Mouse (Mus musculus): ENCODE measurements at regions not wholly inside any gene's neighbourhood (a gene's known extent, or its start where the extent isn't known, plus 50 kb on each side); places are given as distances from the start of the nearest gene placed in this dataset.
A peak's percentile ranks its signal among the peaks of the same experiment; 100 is the strongest.
"Not testable (repeated sequence)": the region's sequence is repeated elsewhere in the genome, so short reads cannot be mapped to it uniquely, and the experiment has no call there.

DNA sequence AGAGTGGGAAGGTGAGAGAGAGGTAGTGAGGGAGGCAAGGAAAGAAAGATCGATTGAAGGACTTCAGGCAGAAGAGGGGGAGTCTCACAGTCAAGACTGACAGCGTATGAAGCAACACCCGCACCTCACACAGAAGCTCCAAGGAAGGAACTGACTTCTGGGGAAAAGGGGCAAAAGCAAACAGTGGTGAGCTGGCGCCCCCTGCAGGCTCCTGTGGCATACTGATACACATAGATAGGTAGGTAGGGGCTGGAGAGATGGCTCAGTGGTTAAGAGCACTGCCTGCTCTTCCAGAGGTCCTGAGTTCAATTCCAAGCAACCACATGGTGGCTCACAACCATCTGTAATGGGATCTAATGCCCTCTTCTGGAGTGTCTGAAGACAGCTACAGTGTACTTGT lies 183.0 kb downstream of the Prdm2 start:
- H3K4me2 ChIP-seq (ENCODE audit: low read length); H3K9ac ChIP-seq (replicated peaks; ENCODE audit: low read length); H3K27ac ChIP-seq (replicated peaks; ENCODE audit: low read depth, low read length); H3K9me3 ChIP-seq (ENCODE audit: control insufficient read depth, low read length); DNase-seq; H3K4me3 ChIP-seq (replicated peaks; ENCODE audit: low read depth, low read length); H3K4me1 ChIP-seq (ENCODE audit: control insufficient read depth, insufficient read depth, low read length); ATAC-seq (ENCODE audit: low FRiP score, low TSS enrichment); H3K36me3 ChIP-seq (ENCODE audit: control insufficient read depth, insufficient read depth, low read length); H3K27me3 ChIP-seq (ENCODE audit: control insufficient read depth, insufficient read depth, low read length): not testable (repeated sequence)
- 75% methylated on average over 4 of the region's 4 CpGs for WGBS

DNA sequence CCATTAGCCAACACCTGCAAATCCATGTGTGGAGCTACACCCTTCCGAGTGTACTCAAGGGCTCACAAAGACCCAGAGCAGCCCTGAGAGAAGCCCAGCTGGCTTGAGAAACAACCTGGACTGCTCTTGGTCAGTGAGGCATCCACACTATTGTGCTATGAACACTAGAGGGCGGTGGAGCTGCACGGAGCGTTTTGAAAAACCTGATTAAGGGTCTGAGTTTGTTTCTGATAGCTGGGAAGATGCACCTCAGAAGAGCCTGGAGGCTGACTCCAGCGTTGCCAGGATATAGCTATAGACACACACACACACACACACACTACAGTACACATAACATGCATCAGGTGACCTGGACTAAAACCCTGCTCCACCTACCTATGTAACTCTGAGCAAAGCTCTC lies 185.5 kb downstream of the Prdm2 start:
- DNase-seq (peak; percentile 93), ATAC-seq (ENCODE audit: low FRiP score, low TSS enrichment) (peak; percentile 53)
- H3K9ac ChIP-seq (replicated peaks; ENCODE audit: low read length) = no peak overlapping the region
- no peak overlapping the region for H3K4me2 ChIP-seq (ENCODE audit: low read length)
- H3K4me3 ChIP-seq (replicated peaks; ENCODE audit: low read depth, low read length) = no peak overlapping the region
- no peaks in the 10 kb centered on the region for H3K36me3 ChIP-seq (ENCODE audit: control insufficient read depth, insufficient read depth, low read length)
- no peaks in the 10 kb centered on the region for H3K27me3 ChIP-seq (ENCODE audit: control insufficient read depth, insufficient read depth, low read length)
- H3K4me1 ChIP-seq (ENCODE audit: control insufficient read depth, insufficient read depth, low read length) = no peaks in the 10 kb centered on the region
- WGBS = 8% methylated on average over 5 of the region's 5 CpGs
- H3K27ac ChIP-seq (replicated peaks; ENCODE audit: low read depth, low read length) = no peak overlapping the region
- H3K9me3 ChIP-seq (ENCODE audit: control insufficient read depth, low read length) = no peaks in the 10 kb centered on the region

DNA sequence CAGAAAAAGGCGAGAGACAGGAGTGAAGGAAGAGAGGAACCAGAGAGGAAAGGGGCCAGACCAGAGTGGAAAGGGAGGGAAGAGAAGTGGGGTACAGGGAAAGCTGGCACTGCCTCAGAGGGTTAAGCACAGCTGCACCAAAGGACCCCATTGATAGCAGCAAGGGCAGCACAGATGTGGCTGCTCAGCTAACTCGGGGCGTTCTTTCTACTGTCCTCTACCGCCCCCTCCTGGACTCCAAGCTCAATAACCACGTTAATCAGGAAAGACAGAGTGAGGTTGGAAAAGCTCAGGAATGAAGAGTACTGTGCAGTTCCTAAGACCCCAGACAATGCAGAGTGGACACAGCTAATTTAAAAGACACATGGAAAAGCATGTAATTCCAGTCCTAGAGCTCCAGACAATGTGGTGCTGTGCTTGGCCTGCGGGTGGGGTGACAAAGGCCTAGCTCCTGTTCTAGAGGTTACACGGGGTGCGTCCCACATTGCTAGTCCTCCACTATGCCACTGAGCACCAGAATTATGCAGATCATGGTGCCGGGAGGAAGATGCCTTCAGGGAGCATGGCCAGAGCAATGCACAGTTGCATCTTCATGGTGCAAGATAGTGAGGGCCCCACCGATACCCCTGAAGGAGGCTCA lies 191.4 kb downstream of the Prdm2 start:
- Histone ChIP-seq H3K4me2 (ENCODE audit: low read length) (no peak overlapping the region), H3K36me3 (ENCODE audit: control insufficient read depth, insufficient read depth, low read length) (no peaks in the 10 kb centered on the region), H3K4me3 (replicated peaks; ENCODE audit: low read depth, low read length) (no peak overlapping the region), H3K9ac (replicated peaks; ENCODE audit: low read length) (no peak overlapping the region), H3K9me3 (ENCODE audit: control insufficient read depth, low read length) (no peaks in the 10 kb centered on the region), H3K27ac (replicated peaks; ENCODE audit: low read depth, low read length) (no peak overlapping the region), H3K4me1 (ENCODE audit: control insufficient read depth, insufficient read depth, low read length) (peaks cover 6% of the 10 kb centered on the region; the same call in 1 of the 2 replicates), H3K27me3 (ENCODE audit: control insufficient read depth, insufficient read depth, low read length) (no peaks in the 10 kb centered on the region)
- DNase-seq (peak; percentile 93), ATAC-seq (ENCODE audit: low FRiP score, low TSS enrichment) (peak; percentile 74; the same call in 1 of the 2 replicates)
- WGBS = 41% methylated on average over 10 of the region's 10 CpGs

DNA sequence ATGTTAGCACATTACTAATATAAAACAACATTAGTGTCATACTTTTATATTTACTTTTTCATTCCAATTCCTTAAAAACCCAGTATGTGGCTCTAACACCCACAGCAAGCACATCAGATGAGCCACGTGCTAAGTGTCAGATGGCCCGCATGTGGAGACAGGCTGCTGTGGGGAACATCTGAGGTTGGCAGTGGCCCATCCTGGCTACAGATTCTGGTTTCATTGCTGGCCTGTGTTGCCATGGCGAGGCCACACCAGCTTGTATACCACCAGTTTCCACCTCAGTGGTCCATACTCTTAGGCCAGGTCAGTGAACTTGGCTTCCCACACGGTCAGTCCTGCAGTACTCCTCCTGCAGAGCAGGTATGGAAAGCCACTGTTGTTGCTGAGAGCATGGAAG lies 192.1 kb downstream of the Prdm2 start:
- H3K27ac ChIP-seq (replicated peaks; ENCODE audit: low read depth, low read length) = no peak overlapping the region
- H3K9me3 ChIP-seq (ENCODE audit: control insufficient read depth, low read length) = no peaks in the 10 kb centered on the region
- DNase-seq (no peak), ATAC-seq (ENCODE audit: low FRiP score, low TSS enrichment) (no peak)
- no peak overlapping the region for H3K4me3 ChIP-seq (replicated peaks; ENCODE audit: low read depth, low read length)
- H3K36me3 ChIP-seq (ENCODE audit: control insufficient read depth, insufficient read depth, low read length) = no peaks in the 10 kb centered on the region
- WGBS = 74% methylated on average over 4 of the region's 4 CpGs
- peaks cover 6% of the 10 kb centered on the region; the same call in 1 of the 2 replicates for H3K4me1 ChIP-seq (ENCODE audit: control insufficient read depth, insufficient read depth, low read length)
- no peak overlapping the region for H3K4me2 ChIP-seq (ENCODE audit: low read length)
- H3K27me3 ChIP-seq (ENCODE audit: control insufficient read depth, insufficient read depth, low read length) = no peaks in the 10 kb centered on the region
- no peak overlapping the region for H3K9ac ChIP-seq (replicated peaks; ENCODE audit: low read length)

DNA sequence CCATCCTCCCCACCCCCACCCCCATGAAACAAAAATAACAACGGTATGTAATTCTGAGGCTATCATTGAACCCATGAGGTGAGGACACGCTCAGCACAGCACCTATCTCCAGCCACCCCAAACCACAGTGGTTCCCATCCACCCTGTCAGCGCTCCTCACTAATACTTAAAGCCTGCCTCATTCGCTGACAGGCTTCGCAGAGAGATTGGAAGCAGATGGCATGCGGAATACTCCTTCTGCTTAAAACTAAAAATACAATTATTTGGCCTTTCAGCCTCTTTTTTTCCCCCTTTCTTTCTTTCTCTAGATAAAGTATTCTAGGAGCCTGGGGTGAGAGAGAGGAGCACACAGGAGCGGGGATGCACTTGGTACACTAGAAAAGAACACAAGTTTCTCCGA lies 199.9 kb downstream of the Prdm2 start:
- Histone ChIP-seq H3K27ac (replicated peaks; ENCODE audit: low read depth, low read length) (no peak overlapping the region), H3K4me3 (replicated peaks; ENCODE audit: low read depth, low read length) (no peak overlapping the region), H3K9me3 (ENCODE audit: control insufficient read depth, low read length) (no peaks in the 10 kb centered on the region), H3K27me3 (ENCODE audit: control insufficient read depth, insufficient read depth, low read length) (no peaks in the 10 kb centered on the region), H3K9ac (replicated peaks; ENCODE audit: low read length) (no peak overlapping the region), H3K4me1 (ENCODE audit: control insufficient read depth, insufficient read depth, low read length) (peaks cover 4% of the 10 kb centered on the region; the same call in 1 of the 2 replicates), H3K36me3 (ENCODE audit: control insufficient read depth, insufficient read depth, low read length) (no peaks in the 10 kb centered on the region), H3K4me2 (ENCODE audit: low read length) (no peak overlapping the region)
- WGBS = 91% methylated on average over 8 of the region's 8 CpGs
- no peak for DNase-seq
- ATAC-seq (ENCODE audit: low FRiP score, low TSS enrichment) = no peak

DNA sequence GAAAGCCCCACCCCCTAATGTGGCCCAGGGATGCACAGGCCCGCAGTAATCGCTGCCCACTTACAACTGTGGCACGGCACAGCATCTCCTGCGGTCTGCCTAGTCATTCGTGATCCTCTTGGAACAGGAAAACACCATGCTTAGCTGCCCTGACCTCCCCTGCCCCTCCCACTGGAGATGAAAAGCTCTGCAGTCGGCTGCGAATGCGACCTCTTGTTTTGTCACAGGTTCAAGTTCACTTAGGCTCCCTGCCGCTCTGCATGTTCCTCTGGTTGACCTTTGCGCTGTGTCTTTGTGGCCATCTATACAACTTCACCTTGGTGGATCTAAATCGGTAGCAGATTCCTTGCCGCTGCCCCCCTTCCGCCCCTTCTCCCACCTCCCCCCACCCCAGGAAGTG lies 210.8 kb downstream of the Prdm2 start:
- Histone ChIP-seq H3K4me3 (replicated peaks; ENCODE audit: low read depth, low read length) (no peak overlapping the region), H3K27me3 (ENCODE audit: control insufficient read depth, insufficient read depth, low read length) (no peaks in the 10 kb centered on the region), H3K36me3 (ENCODE audit: control insufficient read depth, insufficient read depth, low read length) (no peaks in the 10 kb centered on the region), H3K4me1 (ENCODE audit: control insufficient read depth, insufficient read depth, low read length) (no peaks in the 10 kb centered on the region), H3K9ac (replicated peaks; ENCODE audit: low read length) (no peak overlapping the region), H3K9me3 (ENCODE audit: control insufficient read depth, low read length) (no peaks in the 10 kb centered on the region), H3K27ac (replicated peaks; ENCODE audit: low read depth, low read length) (no peak overlapping the region), H3K4me2 (ENCODE audit: low read length) (no peak overlapping the region)
- no peak for ATAC-seq (ENCODE audit: low FRiP score, low TSS enrichment)
- DNase-seq = no peak
- WGBS = 35% methylated on average over 13 of the region's 13 CpGs

DNA sequence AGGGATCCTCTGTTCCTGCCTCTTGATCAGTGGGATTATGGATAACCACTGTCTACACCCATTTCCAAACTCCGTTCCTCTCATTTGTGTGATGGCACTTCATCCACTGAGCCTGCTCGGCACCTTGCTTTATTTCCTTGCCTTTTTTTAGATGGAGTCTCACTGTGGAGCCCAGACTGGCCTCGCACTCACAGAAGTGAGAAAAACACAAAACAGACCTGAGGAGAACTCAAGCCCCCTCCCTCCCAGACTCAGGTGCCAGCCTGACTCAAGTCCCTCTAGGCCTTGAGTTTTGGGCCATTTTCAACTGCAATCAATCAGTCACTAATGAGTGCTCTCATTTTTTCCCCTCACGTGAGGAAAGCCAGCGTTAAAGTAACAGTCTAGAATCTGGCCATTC lies 211.3 kb downstream of the Prdm2 start:
- Histone ChIP-seq H3K9me3 (ENCODE audit: control insufficient read depth, low read length) (no peaks in the 10 kb centered on the region), H3K27ac (replicated peaks; ENCODE audit: low read depth, low read length) (no peak overlapping the region), H3K36me3 (ENCODE audit: control insufficient read depth, insufficient read depth, low read length) (no peaks in the 10 kb centered on the region), H3K4me1 (ENCODE audit: control insufficient read depth, insufficient read depth, low read length) (no peaks in the 10 kb centered on the region), H3K4me2 (ENCODE audit: low read length) (no peak overlapping the region), H3K4me3 (replicated peaks; ENCODE audit: low read depth, low read length) (no peak overlapping the region), H3K9ac (replicated peaks; ENCODE audit: low read length) (no peak overlapping the region), H3K27me3 (ENCODE audit: control insufficient read depth, insufficient read depth, low read length) (no peaks in the 10 kb centered on the region)
- ATAC-seq (ENCODE audit: low FRiP score, low TSS enrichment) = no peak
- DNase-seq = no peak
- 74% methylated on average over 5 of the region's 5 CpGs for WGBS

DNA sequence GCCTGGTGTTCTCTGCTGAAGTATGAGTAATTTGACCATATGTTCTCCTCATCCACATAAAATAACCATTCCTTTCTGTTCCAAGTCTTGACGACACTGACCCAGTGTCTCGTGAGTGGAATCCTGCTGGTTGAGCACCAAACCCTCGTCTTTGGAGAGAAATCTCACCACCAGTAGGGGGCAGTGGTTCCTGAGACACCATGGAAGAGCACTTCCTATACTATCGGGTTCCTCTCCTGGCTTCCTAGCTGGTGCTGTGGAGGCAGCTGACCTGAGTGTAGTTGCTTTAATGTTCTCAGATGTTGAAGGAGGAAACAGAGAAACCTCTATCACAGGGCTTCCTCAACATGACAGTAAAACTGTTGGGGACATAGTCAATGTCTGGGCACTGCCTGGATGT lies 216.4 kb downstream of the Prdm2 start:
- WGBS = 71% methylated on average over 4 of the region's 4 CpGs
- no peak overlapping the region for H3K4me3 ChIP-seq (replicated peaks; ENCODE audit: low read depth, low read length)
- H3K27ac ChIP-seq (replicated peaks; ENCODE audit: low read depth, low read length) = no peak overlapping the region
- H3K4me2 ChIP-seq (ENCODE audit: low read length) = no peak overlapping the region
- no peaks in the 10 kb centered on the region for H3K27me3 ChIP-seq (ENCODE audit: control insufficient read depth, insufficient read depth, low read length)
- no peak for ATAC-seq (ENCODE audit: low FRiP score, low TSS enrichment)
- no peaks in the 10 kb centered on the region for H3K4me1 ChIP-seq (ENCODE audit: control insufficient read depth, insufficient read depth, low read length)
- no peak overlapping the region for H3K9ac ChIP-seq (replicated peaks; ENCODE audit: low read length)
- no peaks in the 10 kb centered on the region for H3K36me3 ChIP-seq (ENCODE audit: control insufficient read depth, insufficient read depth, low read length)
- H3K9me3 ChIP-seq (ENCODE audit: control insufficient read depth, low read length) = no peaks in the 10 kb centered on the region
- DNase-seq = no peak

DNA sequence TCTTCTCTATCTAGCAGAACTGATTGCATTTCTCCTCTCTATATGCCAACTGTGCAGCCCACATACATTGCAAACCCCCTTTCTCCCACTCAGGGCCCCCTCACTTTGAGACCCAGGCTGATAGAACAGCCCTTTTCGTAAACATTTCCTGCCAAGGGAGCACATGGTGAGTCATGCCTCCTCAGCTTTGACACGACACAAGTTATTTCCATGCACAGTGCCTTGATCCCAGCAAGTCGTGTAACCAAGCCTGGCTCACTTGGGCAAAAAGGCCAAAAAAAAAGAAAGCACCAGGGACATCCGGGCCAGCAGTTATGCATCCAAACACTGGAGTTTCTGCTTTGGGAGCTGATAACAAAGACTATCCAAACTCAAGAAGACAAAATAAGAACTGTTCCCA lies 221.4 kb downstream of the Prdm2 start:
- 87% methylated on average over 4 of the region's 4 CpGs for WGBS
- H3K4me2 ChIP-seq (ENCODE audit: low read length) = no peak overlapping the region
- no peak overlapping the region for H3K9ac ChIP-seq (replicated peaks; ENCODE audit: low read length)
- H3K4me3 ChIP-seq (replicated peaks; ENCODE audit: low read depth, low read length) = no peak overlapping the region
- H3K27me3 ChIP-seq (ENCODE audit: control insufficient read depth, insufficient read depth, low read length) = no peaks in the 10 kb centered on the region
- DNase-seq = no peak
- no peaks in the 10 kb centered on the region for H3K9me3 ChIP-seq (ENCODE audit: control insufficient read depth, low read length)
- no peaks in the 10 kb centered on the region for H3K4me1 ChIP-seq (ENCODE audit: control insufficient read depth, insufficient read depth, low read length)
- no peaks in the 10 kb centered on the region for H3K36me3 ChIP-seq (ENCODE audit: control insufficient read depth, insufficient read depth, low read length)
- no peak for ATAC-seq (ENCODE audit: low FRiP score, low TSS enrichment)
- no peak overlapping the region for H3K27ac ChIP-seq (replicated peaks; ENCODE audit: low read depth, low read length)
